Comparison of ENCODE assay signal across 10 mouse cellular contexts in genomic region chr8:110717131-110717530, GRCm38 (mm10). TPM values are rescaled to one million over a fixed set of nuclear protein-coding genes. Genes with fewer than 3 reads are reported as not detected.
DNase-seq lines count a peak whose midpoint lies in the region; ATAC-seq lines count a peak whose summit lies in the region.
"Had no signal": no experiment of that assay in that cellular context is flagged by ENCODE, and none has a peak within 500 bp of the region (broad histone marks: within the 10 kb centered on the region; RNA-seq: fewer than 3 reads in every experiment).

No protein-coding gene starts in this region.

- no peaks in the 10 kb centered on the region for H3K27me3 ChIP-seq in hindbrain, embryonic 13.5 days
- no peaks in the 10 kb centered on the region for H3K27me3 ChIP-seq in hindbrain, embryonic 11.5 days (ENCODE audit: control insufficient read depth, insufficient read depth, low read length)
- H3K27me3 ChIP-seq in midbrain, embryonic 16.5 days (ENCODE audit: control insufficient read depth, insufficient read depth, low read depth, low read length), result no peaks in the 10 kb centered on the region
- H3K27me3 ChIP-seq in midbrain, embryonic 11.5 days (ENCODE audit: control insufficient read depth, insufficient read depth, low read length), result no peaks in the 10 kb centered on the region
- no peaks in the 10 kb centered on the region for H3K27me3 ChIP-seq in limb, embryonic 11.5 days (ENCODE audit: control insufficient read depth, insufficient read depth, low read length)

- 68% methylated on average over 7 of the region's 7 CpGs for WGBS in hindbrain, embryonic 13.5 days
- 65% methylated on average over 7 of the region's 7 CpGs for WGBS in hindbrain, embryonic 11.5 days
- WGBS in midbrain, embryonic 16.5 days, result 76% methylated on average over 7 of the region's 7 CpGs
- 80% methylated on average over 7 of the region's 7 CpGs for WGBS in midbrain, embryonic 11.5 days
- 33% methylated on average over 7 of the region's 7 CpGs for WGBS in limb, embryonic 11.5 days

- H3K9ac ChIP-seq in hindbrain, embryonic 13.5 days, result peak overlapping the region; percentile 46; the same call in 1 of the 2 replicates
- H3K9ac ChIP-seq in hindbrain, embryonic 11.5 days (ENCODE audit: low read depth, low read length), result no peak overlapping the region
- H3K9ac ChIP-seq in midbrain, embryonic 16.5 days (ENCODE audit: low read depth, low read length), result 0 out of 2 replicates have a peak overlapping the region, but pooled peaks have one; percentile 2
- no peak overlapping the region for H3K9ac ChIP-seq in midbrain, embryonic 11.5 days (ENCODE audit: low read length)
- no peak overlapping the region; the same call in 1 of the 2 replicates for H3K9ac ChIP-seq in limb, embryonic 11.5 days (ENCODE audit: low read length)

- H3K27ac ChIP-seq in hindbrain, embryonic 13.5 days, result no peak overlapping the region
- H3K27ac ChIP-seq in hindbrain, embryonic 11.5 days (ENCODE audit: low read depth, low read length), result no peak overlapping the region
- no peak overlapping the region; the same call in 1 of the 2 replicates for H3K27ac ChIP-seq in midbrain, embryonic 16.5 days (ENCODE audit: low read length)
- no peak overlapping the region for H3K27ac ChIP-seq in midbrain, embryonic 11.5 days (ENCODE audit: low read depth, low read length)
- peak overlapping the region; percentile 52; the same call in 1 of the 2 replicates for H3K27ac ChIP-seq in limb, embryonic 11.5 days (replicated peaks; ENCODE audit: low read depth, low read length)

- H3K9me3 ChIP-seq in hindbrain, embryonic 13.5 days, result no peaks in the 10 kb centered on the region
- no peaks in the 10 kb centered on the region for H3K9me3 ChIP-seq in hindbrain, embryonic 11.5 days (ENCODE audit: control insufficient read depth, low read length)
- H3K9me3 ChIP-seq in midbrain, embryonic 16.5 days (replicated peaks; ENCODE audit: control insufficient read depth, low read length, poor library complexity, severe bottlenecking), result no peaks in the 10 kb centered on the region
- no peaks in the 10 kb centered on the region for H3K9me3 ChIP-seq in midbrain, embryonic 11.5 days (ENCODE audit: control insufficient read depth, low read length)
- no peaks in the 10 kb centered on the region for H3K9me3 ChIP-seq in limb, embryonic 11.5 days (ENCODE audit: control insufficient read depth, low read length)

- H3K4me2 ChIP-seq in hindbrain, embryonic 13.5 days, result no peak overlapping the region
- no peak overlapping the region for H3K4me2 ChIP-seq in hindbrain, embryonic 11.5 days (replicated peaks; ENCODE audit: low read depth, low read length)
- H3K4me2 ChIP-seq in midbrain, embryonic 16.5 days (ENCODE audit: low read length), result no peak overlapping the region
- H3K4me2 ChIP-seq in midbrain, embryonic 11.5 days, result no peak overlapping the region
- H3K4me2 ChIP-seq in limb, embryonic 11.5 days (ENCODE audit: low read depth, severe bottlenecking), result no peak overlapping the region

- DNase-seq in hindbrain, embryonic 11.5 days (ENCODE audit: low spot score), result no peak
- DNase-seq in midbrain, embryonic 11.5 days (ENCODE audit: low spot score, missing footprints), result no peak
- DNase-seq in limb, embryonic 11.5 days (ENCODE audit: low spot score), result no peak
- no peak for DNase-seq in embryo, embryonic 11 days
- no peak for DNase-seq in retina, postnatal 1 day
- DNase-seq: gastrocnemius, postnatal 10 days; kidney, adult 18-20 months; thymus, postnatal 25 days had no signal

- no peak for ATAC-seq in hindbrain, embryonic 13.5 days (ENCODE audit: low FRiP score)
- no peak for ATAC-seq in hindbrain, embryonic 11.5 days (ENCODE audit: low FRiP score)
- ATAC-seq in midbrain, embryonic 16.5 days, result no peak
- ATAC-seq in midbrain, embryonic 11.5 days (ENCODE audit: low FRiP score), result no peak
- no peak for ATAC-seq in limb, embryonic 11.5 days (ENCODE audit: insufficient number of reproducible peaks, low FRiP score, low TSS enrichment, low read depth)

- peaks cover 64% of the 10 kb centered on the region for H3K4me1 ChIP-seq in hindbrain, embryonic 13.5 days (replicated peaks)
- H3K4me1 ChIP-seq in hindbrain, embryonic 11.5 days (replicated peaks; ENCODE audit: control insufficient read depth, insufficient read depth, low read length), result peaks cover 10% of the 10 kb centered on the region
- peaks cover 47% of the 10 kb centered on the region for H3K4me1 ChIP-seq in midbrain, embryonic 16.5 days (ENCODE audit: control insufficient read depth, insufficient read depth, low read length)
- peaks cover 23% of the 10 kb centered on the region for H3K4me1 ChIP-seq in midbrain, embryonic 11.5 days (ENCODE audit: control insufficient read depth, insufficient read depth, low read length)
- peaks cover 35% of the 10 kb centered on the region for H3K4me1 ChIP-seq in limb, embryonic 11.5 days (ENCODE audit: control insufficient read depth, insufficient read depth, low read length)

- no peak overlapping the region for H3K4me3 ChIP-seq in hindbrain, embryonic 13.5 days
- H3K4me3 ChIP-seq in hindbrain, embryonic 11.5 days (ENCODE audit: low read depth, low read length), result no peak overlapping the region
- H3K4me3 ChIP-seq in midbrain, embryonic 16.5 days (ENCODE audit: low read depth, low read length), result no peak overlapping the region
- H3K4me3 ChIP-seq in midbrain, embryonic 11.5 days (ENCODE audit: low read depth, low read length), result no peak overlapping the region
- H3K4me3 ChIP-seq in limb, embryonic 11.5 days (ENCODE audit: low read depth, low read length), result no peak overlapping the region

- H3K36me3 ChIP-seq in hindbrain, embryonic 13.5 days, result peaks cover 36% of the 10 kb centered on the region
- H3K36me3 ChIP-seq in hindbrain, embryonic 11.5 days (ENCODE audit: control insufficient read depth, insufficient read depth, low read length), result no peaks in the 10 kb centered on the region; the same call in 1 of the 2 replicates
- H3K36me3 ChIP-seq in midbrain, embryonic 16.5 days (ENCODE audit: control insufficient read depth, insufficient read depth, low read length), result peaks cover 3% of the 10 kb centered on the region; the same call in 1 of the 2 replicates
- 0 out of 2 replicates have a peak, but pooled peaks cover 3% of the 10 kb centered on the region for H3K36me3 ChIP-seq in midbrain, embryonic 11.5 days (ENCODE audit: control insufficient read depth, insufficient read depth, low read length)
- H3K36me3 ChIP-seq in limb, embryonic 11.5 days (ENCODE audit: control insufficient read depth, insufficient read depth, low read length), result peaks cover 9% of the 10 kb centered on the region; the same call in 1 of the 2 replicates

RNA-seq across cellular contexts. Expression of gene Mtss1l, which starts 4.1 kb away (rescaled TPM):
- polyA plus RNA-seq in hindbrain, embryonic 13.5 days (2015; fragmentation: Nextera tagmentation; extraction: Ambion mirVana), result 19.0 and 20.4 TPM in 2 replicates
- polyA plus RNA-seq in hindbrain, embryonic 11.5 days (2014; fragmentation: Nextera tagmentation; extraction: Ambion mirVana), result 10.5 and 10.8 TPM in 2 replicates
- 24.5 and 24.9 TPM in 2 replicates for polyA plus RNA-seq in midbrain, embryonic 16.5 days (2015; fragmentation: Nextera tagmentation; extraction: Ambion mirVana)
- polyA plus RNA-seq in midbrain, embryonic 11.5 days (2014; fragmentation: Nextera tagmentation; extraction: Ambion mirVana), result 7.4 and 9.6 TPM in 2 replicates
- polyA plus RNA-seq in limb, embryonic 11.5 days (2014; fragmentation: Nextera tagmentation; extraction: Ambion mirVana), result 15.7 and 20.9 TPM in 2 replicates

Comparison
In these comparisons a context has a peak if more than half of its experiments do, and no peak if none do; other contexts are left out.
1. H3K9ac ChIP-seq: peak in hindbrain, embryonic 13.5 days (single experiment) and midbrain, embryonic 16.5 days (single experiment); none in hindbrain, embryonic 11.5 days (single experiment), midbrain, embryonic 11.5 days (single experiment) and limb, embryonic 11.5 days (single experiment).